Mouse (Mus musculus): ENCODE data around the gene Mobp.

GRCm38 (mm10) chr9:120131784-120132288, 17.7 kb upstream of the Mobp start:
- TF ChIP-seq CTCF (IDR thresholded peaks at IDR 0.05; ENCODE audit: low read depth) = no peak
- no peak for TF ChIP-seq EP300 (IDR thresholded peaks at IDR 0.05; ENCODE audit: low read depth)

Data from heart, postnatal 0 days (tissue).